Mouse (Mus musculus): ENCODE data around the gene Hpcal1. TPM values are rescaled to one million over a fixed set of nuclear protein-coding genes. Genes with fewer than 3 reads are reported as not detected.

Hpcal1 gene
- polyA plus RNA-seq, 1 experiment, result 65.5 TPM

DNA sequence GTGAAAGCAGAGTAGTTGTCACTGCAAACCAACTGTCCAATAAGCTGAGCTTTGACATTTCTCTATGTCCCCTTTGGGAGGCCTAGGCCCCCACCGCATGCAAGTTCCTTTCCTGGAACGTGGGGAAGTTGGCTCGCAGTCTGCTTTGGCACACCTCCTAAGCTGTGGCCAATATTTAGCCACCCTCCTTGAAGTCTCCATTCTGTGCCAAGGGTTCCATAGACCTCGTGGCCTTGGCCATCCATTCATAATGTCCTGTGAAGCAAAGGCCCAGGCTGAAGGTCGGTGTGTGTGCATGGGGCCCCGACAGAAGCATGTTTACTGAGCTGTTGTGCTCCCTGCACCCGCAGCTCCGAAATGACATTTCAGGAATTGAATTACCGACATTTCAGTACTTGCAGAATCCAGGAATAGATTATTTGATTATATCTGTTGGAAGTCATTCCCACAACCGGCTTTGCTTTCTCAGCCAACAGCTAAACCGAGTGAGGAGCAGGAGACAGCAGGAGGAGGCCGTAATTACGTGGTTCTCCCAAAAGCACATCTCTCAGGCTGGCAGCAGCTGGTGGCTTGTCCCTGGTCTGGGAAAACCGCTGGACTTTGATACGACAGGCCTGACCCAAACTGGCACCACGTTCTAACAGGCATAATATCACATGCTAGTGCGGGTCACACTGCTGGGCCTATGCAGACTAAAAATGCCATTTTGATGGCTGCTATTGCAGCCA lies 51.1 kb downstream of the Hpcal1 start:
- Histone ChIP-seq H3K36me3 (ENCODE audit: control insufficient read depth, insufficient read depth, low read length, poor library complexity, severe bottlenecking) (no peaks in the 10 kb centered on the region), H3K9ac (ENCODE audit: low read depth, poor library complexity, severe bottlenecking) (no peak overlapping the region), H3K27ac (ENCODE audit: insufficient read depth, low read length) (no peak overlapping the region), H3K4me1 (ENCODE audit: control insufficient read depth, insufficient read depth, low read length) (peaks cover 18% of the 10 kb centered on the region), H3K4me3 (ENCODE audit: low read depth, low read length) (no peak overlapping the region), H3K27me3 (ENCODE audit: control insufficient read depth, insufficient read depth, low read length, poor library complexity, severe bottlenecking) (no peaks in the 10 kb centered on the region), H3K9me3 (replicated peaks; ENCODE audit: control insufficient read depth, insufficient read depth, low read length, poor library complexity, severe bottlenecking) (no peaks in the 10 kb centered on the region)
- no peak for TF ChIP-seq CTCF (IDR thresholded peaks at IDR 0.05; ENCODE audit: low read depth, low read length)
- TF ChIP-seq POLR2A (IDR thresholded peaks at IDR 0.05; ENCODE audit: insufficient read depth, low read length), result no peak
- no peak for TF ChIP-seq EP300 (IDR thresholded peaks at IDR 0.05; ENCODE audit: insufficient read depth, low read depth, low read length)

DNA sequence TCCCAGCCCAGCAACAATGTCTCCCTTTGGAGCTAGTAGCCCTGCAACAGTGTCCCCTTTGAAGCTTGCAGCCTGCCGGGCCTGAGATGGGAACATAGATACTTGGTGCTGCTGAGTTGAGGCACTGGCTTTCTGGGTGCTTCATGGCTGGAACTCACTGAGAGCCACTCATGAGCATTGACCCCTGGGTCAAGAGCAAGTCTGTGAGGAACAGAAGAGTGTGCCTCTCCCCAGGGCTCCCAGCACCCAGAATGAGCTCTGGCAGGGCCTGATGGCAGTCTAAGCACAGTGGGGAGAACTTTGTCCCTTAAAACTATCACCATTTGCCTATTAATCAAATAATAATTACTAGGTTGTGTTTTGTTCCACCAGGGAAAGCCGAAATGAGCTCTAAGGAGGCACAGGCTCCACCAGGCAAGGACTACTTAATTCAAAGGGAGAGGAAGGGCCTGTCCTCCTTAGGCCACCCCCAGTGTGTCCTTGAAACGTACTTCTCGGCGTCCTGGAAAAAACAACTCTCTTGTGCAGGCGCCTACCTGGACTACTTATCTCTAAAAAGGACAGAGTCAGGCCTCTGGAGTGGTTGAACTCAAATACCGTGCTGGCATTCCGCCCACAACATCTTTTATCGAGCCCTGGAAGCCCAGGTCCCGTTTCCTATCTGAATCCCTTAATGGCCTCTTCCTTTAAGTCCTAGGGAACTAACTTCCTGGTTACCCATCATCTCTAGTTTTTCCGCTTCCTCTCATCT lies 52.1 kb downstream of the Hpcal1 start:
- no peak overlapping the region for H3K27ac ChIP-seq (ENCODE audit: insufficient read depth, low read length)
- H3K9ac ChIP-seq (ENCODE audit: low read depth, poor library complexity, severe bottlenecking), result no peak overlapping the region
- H3K4me1 ChIP-seq (ENCODE audit: control insufficient read depth, insufficient read depth, low read length), result peaks cover 20% of the 10 kb centered on the region
- no peak overlapping the region for H3K4me3 ChIP-seq (ENCODE audit: low read depth, low read length)
- no peak for TF ChIP-seq EP300 (IDR thresholded peaks at IDR 0.05; ENCODE audit: insufficient read depth, low read depth, low read length)
- no peak for TF ChIP-seq POLR2A (IDR thresholded peaks at IDR 0.05; ENCODE audit: insufficient read depth, low read length)
- no peak for TF ChIP-seq CTCF (IDR thresholded peaks at IDR 0.05; ENCODE audit: low read depth, low read length)
- H3K36me3 ChIP-seq (ENCODE audit: control insufficient read depth, insufficient read depth, low read length, poor library complexity, severe bottlenecking), result no peaks in the 10 kb centered on the region
- no peaks in the 10 kb centered on the region for H3K9me3 ChIP-seq (replicated peaks; ENCODE audit: control insufficient read depth, insufficient read depth, low read length, poor library complexity, severe bottlenecking)
- no peaks in the 10 kb centered on the region for H3K27me3 ChIP-seq (ENCODE audit: control insufficient read depth, insufficient read depth, low read length, poor library complexity, severe bottlenecking)

DNA sequence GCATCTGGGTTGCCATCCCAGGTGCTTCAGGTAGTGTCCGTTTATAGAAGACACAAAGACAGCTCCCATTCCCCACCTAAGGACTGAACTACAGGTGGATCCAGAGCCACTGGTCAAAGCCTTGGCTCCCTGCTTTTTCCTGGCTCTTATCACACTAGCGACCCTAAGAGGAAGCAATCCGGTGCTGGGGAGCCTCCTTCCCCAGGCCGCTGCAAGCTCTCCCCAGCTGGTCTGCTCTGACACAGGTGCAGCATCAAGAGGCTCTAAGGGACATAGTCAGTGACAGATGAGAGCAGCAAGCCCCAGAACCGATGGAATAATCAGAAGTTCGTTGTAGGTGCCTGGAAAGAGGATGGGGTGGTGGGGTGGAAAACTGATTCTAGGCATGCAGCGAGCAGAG lies 54.8 kb downstream of the Hpcal1 start:
- Histone ChIP-seq H3K9ac (ENCODE audit: low read depth, poor library complexity, severe bottlenecking) (no peak overlapping the region), H3K27ac (ENCODE audit: insufficient read depth, low read length) (no peak overlapping the region), H3K9me3 (replicated peaks; ENCODE audit: control insufficient read depth, insufficient read depth, low read length, poor library complexity, severe bottlenecking) (no peaks in the 10 kb centered on the region), H3K4me3 (ENCODE audit: low read depth, low read length) (no peak overlapping the region), H3K27me3 (ENCODE audit: control insufficient read depth, insufficient read depth, low read length, poor library complexity, severe bottlenecking) (no peaks in the 10 kb centered on the region), H3K4me1 (ENCODE audit: control insufficient read depth, insufficient read depth, low read length) (peaks cover 9% of the 10 kb centered on the region), H3K36me3 (ENCODE audit: control insufficient read depth, insufficient read depth, low read length, poor library complexity, severe bottlenecking) (no peaks in the 10 kb centered on the region)
- TF ChIP-seq POLR2A (IDR thresholded peaks at IDR 0.05; ENCODE audit: insufficient read depth, low read length) (no peak), EP300 (IDR thresholded peaks at IDR 0.05; ENCODE audit: insufficient read depth, low read depth, low read length) (no peak), CTCF (IDR thresholded peaks at IDR 0.05; ENCODE audit: low read depth, low read length) (no peak)

DNA sequence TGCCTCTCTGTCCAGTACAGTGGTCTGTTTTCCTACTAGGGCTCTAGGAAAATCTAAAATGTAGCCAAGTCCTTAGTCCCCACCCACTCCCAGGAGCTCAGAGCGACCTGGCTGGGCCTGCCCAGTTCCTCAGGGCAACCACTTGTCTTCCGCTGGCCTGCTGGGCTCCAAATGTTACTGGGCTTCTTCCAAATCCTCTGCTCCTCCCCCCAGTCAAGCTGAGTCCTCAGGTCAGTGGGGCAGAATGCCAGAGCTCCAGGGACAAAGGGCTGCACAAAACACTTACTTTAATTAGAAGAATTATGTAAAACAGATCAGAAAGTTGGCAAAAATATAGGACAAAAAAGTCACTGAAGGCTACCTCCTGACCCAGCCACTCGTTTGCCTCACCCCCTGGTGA lies 56.1 kb downstream of the Hpcal1 start:
- Histone ChIP-seq H3K4me1 (ENCODE audit: control insufficient read depth, insufficient read depth, low read length) (peaks cover 9% of the 10 kb centered on the region), H3K9me3 (replicated peaks; ENCODE audit: control insufficient read depth, insufficient read depth, low read length, poor library complexity, severe bottlenecking) (no peaks in the 10 kb centered on the region), H3K4me3 (ENCODE audit: low read depth, low read length) (no peak overlapping the region), H3K27me3 (ENCODE audit: control insufficient read depth, insufficient read depth, low read length, poor library complexity, severe bottlenecking) (no peaks in the 10 kb centered on the region), H3K9ac (ENCODE audit: low read depth, poor library complexity, severe bottlenecking) (no peak overlapping the region), H3K27ac (ENCODE audit: insufficient read depth, low read length) (no peak overlapping the region), H3K36me3 (ENCODE audit: control insufficient read depth, insufficient read depth, low read length, poor library complexity, severe bottlenecking) (no peaks in the 10 kb centered on the region)
- TF ChIP-seq CTCF (IDR thresholded peaks at IDR 0.05; ENCODE audit: low read depth, low read length), result no peak
- TF ChIP-seq POLR2A (IDR thresholded peaks at IDR 0.05; ENCODE audit: insufficient read depth, low read length), result no peak
- 0 out of 2 replicates have a peak, but pooled peaks have one; percentile 16 for TF ChIP-seq EP300 (IDR thresholded peaks at IDR 0.05; ENCODE audit: insufficient read depth, low read depth, low read length)

DNA sequence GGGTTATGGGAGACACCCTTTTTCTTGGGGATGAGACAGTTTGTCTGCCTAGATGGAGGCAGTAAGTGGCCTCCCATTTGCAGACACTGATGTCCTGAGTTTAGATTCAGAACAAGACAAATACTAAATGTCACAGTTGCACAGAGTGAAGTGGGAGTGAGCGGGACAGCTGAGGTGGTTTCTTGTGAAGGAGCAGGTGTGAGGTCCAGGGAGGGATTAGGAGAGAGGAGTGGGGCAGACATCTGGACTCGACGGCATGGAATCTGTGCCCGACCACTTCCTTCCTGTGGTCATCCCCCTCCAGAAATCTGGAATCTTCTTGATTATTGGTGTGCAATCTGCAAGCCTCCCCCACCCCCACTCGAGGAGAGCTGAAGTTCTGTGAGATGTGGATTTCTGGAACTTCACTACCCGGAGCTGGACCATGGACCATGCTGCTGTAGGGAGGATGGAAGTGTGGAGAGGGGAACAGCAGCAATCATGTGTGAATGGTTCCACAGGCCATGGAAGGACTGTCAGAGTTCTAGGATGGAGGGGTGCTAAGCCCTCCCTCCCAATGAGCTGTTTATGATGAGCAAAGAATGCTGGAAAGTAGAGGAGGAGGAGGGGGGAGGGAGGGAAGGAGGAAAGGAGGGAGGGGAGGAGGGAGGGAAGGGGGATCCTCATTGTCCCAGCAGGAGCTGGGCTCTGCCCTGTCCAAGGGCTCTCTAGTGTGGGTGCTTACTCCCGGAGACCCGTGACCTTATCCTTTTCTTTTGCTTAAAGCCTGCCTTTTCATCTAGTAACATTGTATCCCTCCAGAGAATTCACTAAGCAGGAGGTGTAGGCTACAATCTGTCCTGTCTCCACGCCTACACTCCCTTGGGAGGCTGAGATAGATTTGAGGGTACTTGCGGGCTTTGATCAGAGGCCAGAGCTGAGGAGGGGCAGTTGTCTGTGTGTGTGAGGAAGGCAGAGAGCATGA lies 56.8 kb downstream of the Hpcal1 start:
- TF ChIP-seq EP300 (IDR thresholded peaks at IDR 0.05; ENCODE audit: insufficient read depth, low read depth, low read length) (0 out of 2 replicates have a peak, but pooled peaks have one; percentile 10), POLR2A (IDR thresholded peaks at IDR 0.05; ENCODE audit: insufficient read depth, low read length) (no peak)
- H3K27me3 ChIP-seq (ENCODE audit: control insufficient read depth, insufficient read depth, low read length, poor library complexity, severe bottlenecking), result no peaks in the 10 kb centered on the region
- peaks cover 7% of the 10 kb centered on the region for H3K4me1 ChIP-seq (ENCODE audit: control insufficient read depth, insufficient read depth, low read length)

More for the DNA sequence above, 56.8 kb downstream of the Hpcal1 start:
- Histone ChIP-seq H3K36me3 (ENCODE audit: control insufficient read depth, insufficient read depth, low read length, poor library complexity, severe bottlenecking) (no peaks in the 10 kb centered on the region), H3K27ac (ENCODE audit: insufficient read depth, low read length) (no peak overlapping the region), H3K4me3 (ENCODE audit: low read depth, low read length) (no peak overlapping the region), H3K9ac (ENCODE audit: low read depth, poor library complexity, severe bottlenecking) (no peak overlapping the region), H3K9me3 (replicated peaks; ENCODE audit: control insufficient read depth, insufficient read depth, low read length, poor library complexity, severe bottlenecking) (no peaks in the 10 kb centered on the region)
